Mouse (Mus musculus): ENCODE results near the gene Ppp6r1.

- TF ChIP-seq CTCF (conservative IDR thresholded peaks at IDR 0.05; ENCODE audit: low read length) (no peak), NANOG (IDR thresholded peaks at IDR 0.05; ENCODE audit: borderline replicate concordance, low read length) (no peak)
These were observed 15.4 kb upstream of the Ppp6r1 start for GRCm38 (mm10) chr7:4674114-4674731.

Measured in E14TG2a.4 (cell line).